Mouse (Mus musculus): ENCODE data around the gene Gna14. TPM values are rescaled to one million over a fixed set of nuclear protein-coding genes. Genes with fewer than 3 reads are reported as not detected.

Gene Gna14
- polyA plus RNA-seq, 1 experiment from 2014 or later: 1.3 TPM

- Histone ChIP-seq H3K4me1 (no peaks in the 10 kb centered on the region), H3K27me3 (no peaks in the 10 kb centered on the region), H3K9ac (replicated peaks) (no peak overlapping the region), H3K4me3 (no peak overlapping the region), H3K36me3 (no peaks in the 10 kb centered on the region), H3K27ac (replicated peaks) (no peak overlapping the region), H3K9me3 (no peaks in the 10 kb centered on the region), H3K4me2 (replicated peaks) (no peak overlapping the region)
- ATAC-seq (replicated peaks): no peak
- WGBS: 83% methylated on average over 7 of the region's 7 CpGs
These were observed 144.2 kb downstream of the Gna14 start for GRCm38 (mm10) chr19:16579656-16580260.

GRCm38 (mm10) chr19:16580501-16580900, 144.9 kb downstream of the Gna14 start:
- no peak overlapping the region for H3K4me3 ChIP-seq
- no peak overlapping the region for H3K27ac ChIP-seq (replicated peaks)
- H3K36me3 ChIP-seq: no peaks in the 10 kb centered on the region
- H3K4me1 ChIP-seq: no peaks in the 10 kb centered on the region
- WGBS: 91% methylated on average over 8 of the region's 8 CpGs
- ATAC-seq (replicated peaks): no peak
- H3K27me3 ChIP-seq: no peaks in the 10 kb centered on the region
- no peak overlapping the region for H3K4me2 ChIP-seq (replicated peaks)
- H3K9me3 ChIP-seq: no peaks in the 10 kb centered on the region
- no peak overlapping the region for H3K9ac ChIP-seq (replicated peaks)

- H3K4me2 ChIP-seq (replicated peaks): no peak overlapping the region
- H3K9ac ChIP-seq (replicated peaks): no peak overlapping the region
- no peaks in the 10 kb centered on the region for H3K27me3 ChIP-seq
- no peak overlapping the region for H3K4me3 ChIP-seq
- H3K36me3 ChIP-seq: no peaks in the 10 kb centered on the region
- no peaks in the 10 kb centered on the region for H3K9me3 ChIP-seq
- no peak overlapping the region for H3K27ac ChIP-seq (replicated peaks)
- WGBS: 95% methylated on average over 7 of the region's 7 CpGs
- no peaks in the 10 kb centered on the region for H3K4me1 ChIP-seq
- no peak for ATAC-seq (replicated peaks)
These were observed 149.0 kb downstream of the Gna14 start for GRCm38 (mm10) chr19:16584546-16584945.

GRCm38 (mm10) chr19:16585379-16585778, 149.8 kb downstream of the Gna14 start:
- no peak overlapping the region for H3K4me3 ChIP-seq
- no peak for ATAC-seq (replicated peaks)
- no peaks in the 10 kb centered on the region for H3K36me3 ChIP-seq
- no peaks in the 10 kb centered on the region for H3K9me3 ChIP-seq
- no peak overlapping the region for H3K27ac ChIP-seq (replicated peaks)
- H3K4me1 ChIP-seq: no peaks in the 10 kb centered on the region
- H3K4me2 ChIP-seq (replicated peaks): no peak overlapping the region
- no peaks in the 10 kb centered on the region for H3K27me3 ChIP-seq
- 13% methylated on average over 3 of the region's 3 CpGs for WGBS
- no peak overlapping the region for H3K9ac ChIP-seq (replicated peaks)

GRCm38 (mm10) chr19:16593256-16593974, 157.9 kb downstream of the Gna14 start:
- Histone ChIP-seq H3K4me2 (replicated peaks) (no peak overlapping the region), H3K9ac (replicated peaks) (no peak overlapping the region), H3K27ac (replicated peaks) (no peak overlapping the region), H3K27me3 (no peaks in the 10 kb centered on the region), H3K4me1 (no peaks in the 10 kb centered on the region), H3K9me3 (no peaks in the 10 kb centered on the region), H3K36me3 (no peaks in the 10 kb centered on the region), H3K4me3 (no peak overlapping the region)
- no peak for ATAC-seq (replicated peaks)
- 87% methylated on average over 7 of the region's 7 CpGs for WGBS

GRCm38 (mm10) chr19:16593975-16594317, 158.4 kb downstream of the Gna14 start:
- Histone ChIP-seq H3K4me2 (replicated peaks) (no peak overlapping the region), H3K9ac (replicated peaks) (no peak overlapping the region), H3K27me3 (no peaks in the 10 kb centered on the region), H3K4me3 (no peak overlapping the region), H3K4me1 (no peaks in the 10 kb centered on the region), H3K36me3 (no peaks in the 10 kb centered on the region), H3K27ac (replicated peaks) (no peak overlapping the region), H3K9me3 (no peaks in the 10 kb centered on the region)
- ATAC-seq (replicated peaks): no peak

GRCm38 (mm10) chr19:16597216-16597615, 161.7 kb downstream of the Gna14 start:
- H3K9ac ChIP-seq (replicated peaks): no peak overlapping the region
- H3K27me3 ChIP-seq: no peaks in the 10 kb centered on the region
- no peak overlapping the region for H3K4me3 ChIP-seq
- H3K36me3 ChIP-seq: no peaks in the 10 kb centered on the region
- H3K27ac ChIP-seq (replicated peaks): no peak overlapping the region
- no peaks in the 10 kb centered on the region for H3K9me3 ChIP-seq
- no peak for ATAC-seq (replicated peaks)
- H3K4me1 ChIP-seq: no peaks in the 10 kb centered on the region
- 74% methylated on average over 6 of the region's 6 CpGs for WGBS
- H3K4me2 ChIP-seq (replicated peaks): no peak overlapping the region

- H3K4me2 ChIP-seq (replicated peaks): no peak overlapping the region
- H3K36me3 ChIP-seq: no peaks in the 10 kb centered on the region
- no peaks in the 10 kb centered on the region for H3K9me3 ChIP-seq
- no peak overlapping the region for H3K4me3 ChIP-seq
- H3K9ac ChIP-seq (replicated peaks): no peak overlapping the region
- 54% methylated on average over 11 of the region's 11 CpGs for WGBS
- H3K4me1 ChIP-seq: no peaks in the 10 kb centered on the region
- no peaks in the 10 kb centered on the region for H3K27me3 ChIP-seq
- H3K27ac ChIP-seq (replicated peaks): no peak overlapping the region
- peak; percentile 50 for ATAC-seq (replicated peaks)
These were observed 163.2 kb downstream of the Gna14 start for GRCm38 (mm10) chr19:16598653-16599297.

GRCm38 (mm10) chr19:16599298-16599970, 163.9 kb downstream of the Gna14 start:
- Histone ChIP-seq H3K4me2 (replicated peaks) (no peak overlapping the region), H3K9ac (replicated peaks) (no peak overlapping the region), H3K27ac (replicated peaks) (no peak overlapping the region), H3K4me1 (no peaks in the 10 kb centered on the region), H3K9me3 (no peaks in the 10 kb centered on the region), H3K27me3 (no peaks in the 10 kb centered on the region), H3K4me3 (no peak overlapping the region), H3K36me3 (no peaks in the 10 kb centered on the region)
- 7% methylated on average over 9 of the region's 9 CpGs for WGBS
- peak; percentile 84 for ATAC-seq (replicated peaks)

GRCm38 (mm10) chr19:16602026-16602425, 166.5 kb downstream of the Gna14 start:
- WGBS: 87% methylated on average over 8 of the region's 8 CpGs
- Histone ChIP-seq H3K27me3 (no peaks in the 10 kb centered on the region), H3K4me1 (no peaks in the 10 kb centered on the region)

GRCm38 (mm10) chr19:16607634-16608033, 172.1 kb downstream of the Gna14 start:
- Histone ChIP-seq H3K4me2 (replicated peaks) (no peak overlapping the region), H3K36me3 (no peaks in the 10 kb centered on the region), H3K4me3 (no peak overlapping the region), H3K4me1 (no peaks in the 10 kb centered on the region), H3K27me3 (no peaks in the 10 kb centered on the region), H3K9me3 (no peaks in the 10 kb centered on the region), H3K9ac (replicated peaks) (no peak overlapping the region), H3K27ac (replicated peaks) (no peak overlapping the region)
- no peak for ATAC-seq (replicated peaks)
- WGBS: 93% methylated on average over 6 of the region's 6 CpGs

More at GRCm38 (mm10) chr19:16602026-16602425, 166.5 kb downstream of the Gna14 start:
- Histone ChIP-seq H3K27ac (replicated peaks) (no peak overlapping the region), H3K4me2 (replicated peaks) (no peak overlapping the region), H3K9me3 (no peaks in the 10 kb centered on the region), H3K9ac (replicated peaks) (no peak overlapping the region), H3K36me3 (no peaks in the 10 kb centered on the region), H3K4me3 (no peak overlapping the region)
- no peak for ATAC-seq (replicated peaks)

- 78% methylated on average over 4 of the region's 4 CpGs for WGBS
- Histone ChIP-seq H3K36me3 (no peaks in the 10 kb centered on the region), H3K4me1 (no peaks in the 10 kb centered on the region), H3K4me2 (replicated peaks) (no peak overlapping the region), H3K9ac (replicated peaks) (no peak overlapping the region), H3K4me3 (no peak overlapping the region), H3K9me3 (no peaks in the 10 kb centered on the region), H3K27me3 (no peaks in the 10 kb centered on the region), H3K27ac (replicated peaks) (no peak overlapping the region)
- ATAC-seq (replicated peaks): no peak
These were observed 187.6 kb downstream of the Gna14 start for GRCm38 (mm10) chr19:16623154-16623553.
